Mouse (Mus musculus) heart, embryonic 13.5 days (tissue): ENCODE measurements around the gene Sdc3. TPM values are rescaled to one million over a fixed set of nuclear protein-coding genes. Genes with fewer than 3 reads are reported as not detected.

ENCODE experiments used
- ATAC-seq: fragments of 200-750 bp; cut with Nextera tagmentation; 2 replicates; pipeline ENCODE4 v1.8.0; 2017; ENCODE audit warnings: moderate TSS enrichment; ENCODE audit not compliant: insufficient number of reproducible peaks, low FRiP score, low TSS enrichment; ENCODE audit errors: extremely low read depth
- H3K27ac ChIP-seq: fragments of 300-500 bp; sonication (generic); replicated peaks from 2 replicates; pipeline ENCODE4 v1.5.1; 2015; ENCODE audit warnings: moderate library complexity, mild to moderate bottlenecking, inconsistent platforms
- H3K27me3 ChIP-seq: fragments of 300-500 bp; sonication (generic); replicated peaks from 2 replicates; pipeline ENCODE4 v1.6.1; 2015; ENCODE audit warnings: mild to moderate bottlenecking, inconsistent platforms
- H3K36me3 ChIP-seq: fragments of 300-500 bp; sonication (generic); 2 replicates; pipeline ENCODE4 v1.6.1; 2015; ENCODE audit warnings: mild to moderate bottlenecking, inconsistent platforms
- H3K4me1 ChIP-seq: fragments of 300-500 bp; sonication (generic); 2 replicates; pipeline ENCODE4 v1.6.1; 2015; ENCODE audit warnings: inconsistent platforms
- H3K4me2 ChIP-seq: fragments of 300-500 bp; sonication (generic); 2 replicates; pipeline ENCODE4 v1.6.1; 2015; ENCODE audit warnings: inconsistent platforms, mild to moderate bottlenecking, moderate library complexity
- H3K4me3 ChIP-seq: fragments of 300-500 bp; sonication (generic); 2 replicates; pipeline ENCODE4 v1.5.1; 2015; ENCODE audit warnings: moderate library complexity, mild to moderate bottlenecking, inconsistent platforms
- H3K9ac ChIP-seq: fragments of 300-500 bp; sonication (generic); 2 replicates; pipeline ENCODE4 v1.6.1; 2015; ENCODE audit warnings: inconsistent platforms, mild to moderate bottlenecking, moderate library complexity
- H3K9me3 ChIP-seq: fragments of 300-500 bp; sonication (generic); 2 replicates; pipeline ENCODE4 v1.6.1; 2016; ENCODE audit warnings: inconsistent platforms
- WGBS: fragments of 180-500 bp; shearing (Covaris S2); methylation state at CpG from one replicate; pipeline ENCODE4 v1.1.7; 2015; ENCODE audit warnings: mixed read lengths; 5-methylcytosine and 5-hydroxymethylcytosine counted together
- polyA plus RNA-seq: library from polyadenylated mRNA; unstranded; fragments of >200 nt; fragmentation: Nextera tagmentation; extraction: Ambion mirVana; gene quantifications from 2 replicates; pipeline ENCODE4 v1.2.1, GENCODE M21; 2015

Gene Sdc3
- polyA plus RNA-seq, 1 experiment from 2014 or later: 23.9 TPM

GRCm38 (mm10) chr4:130860902-130861652 is 68.7 kb downstream of the Sdc3 start:
- WGBS: 50% methylated on average over 15 of the region's 15 CpGs
- Histone ChIP-seq H3K4me1 (peaks cover 31% of the 10 kb centered on the region), H3K9ac (peak overlapping the region; percentile 50; the same call in 1 of the 2 replicates), H3K4me3 (peak overlapping the region; percentile 45), H3K27me3 (peaks cover 51% of the 10 kb centered on the region), H3K27ac (peak overlapping the region; percentile 42; the same call in 1 of the 2 replicates), H3K4me2 (peak overlapping the region; percentile 74), H3K36me3 (no peaks in the 10 kb centered on the region), H3K9me3 (no peaks in the 10 kb centered on the region)
- no peak for ATAC-seq

GRCm38 (mm10) chr4:130861653-130862208 is 69.4 kb downstream of the Sdc3 start:
- Histone ChIP-seq H3K4me1 (peaks cover 31% of the 10 kb centered on the region), H3K9me3 (no peaks in the 10 kb centered on the region), H3K9ac (peak overlapping the region; percentile 64), H3K4me3 (peak overlapping the region; percentile 45), H3K27ac (peak overlapping the region; percentile 71), H3K27me3 (peaks cover 58% of the 10 kb centered on the region), H3K36me3 (no peaks in the 10 kb centered on the region), H3K4me2 (peak overlapping the region; percentile 74)
- WGBS: 4% methylated on average over 30 of the region's 30 CpGs
- ATAC-seq: peak; percentile 67; the same call in 1 of the 2 replicates

GRCm38 (mm10) chr4:130862538-130862937 is 70.2 kb downstream of the Sdc3 start:
- Histone ChIP-seq H3K4me2 (0 out of 2 replicates have a peak overlapping the region, but pooled peaks have one; percentile 74), H3K27ac (peak overlapping the region; percentile 71), H3K9me3 (no peaks in the 10 kb centered on the region), H3K4me1 (peaks cover 31% of the 10 kb centered on the region), H3K27me3 (peaks cover 66% of the 10 kb centered on the region), H3K9ac (peak overlapping the region; percentile 64; the same call in 1 of the 2 replicates), H3K36me3 (no peaks in the 10 kb centered on the region), H3K4me3 (no peak overlapping the region)
- 55% methylated on average over 5 of the region's 5 CpGs for WGBS
- no peak for ATAC-seq

- H3K4me1 ChIP-seq: peaks cover 26% of the 10 kb centered on the region
- H3K27ac ChIP-seq: no peak overlapping the region
- no peak for ATAC-seq
- peaks cover 70% of the 10 kb centered on the region for H3K27me3 ChIP-seq
- no peak overlapping the region for H3K4me3 ChIP-seq
- WGBS: 29% methylated on average over 8 of the region's 9 CpGs
- no peaks in the 10 kb centered on the region for H3K9me3 ChIP-seq
- no peaks in the 10 kb centered on the region for H3K36me3 ChIP-seq
- H3K9ac ChIP-seq: no peak overlapping the region
- H3K4me2 ChIP-seq: no peak overlapping the region
Observed at GRCm38 (mm10) chr4:130865460-130865859, 73.1 kb downstream of the Sdc3 start.

- H3K27me3 ChIP-seq: peaks cover 66% of the 10 kb centered on the region
- ATAC-seq: no peak
- no peak overlapping the region for H3K4me3 ChIP-seq
- WGBS: 35% methylated on average over 8 of the region's 8 CpGs
- H3K9ac ChIP-seq: no peak overlapping the region
- H3K27ac ChIP-seq: no peak overlapping the region
- no peak overlapping the region for H3K4me2 ChIP-seq
- no peaks in the 10 kb centered on the region for H3K9me3 ChIP-seq
- no peaks in the 10 kb centered on the region for H3K36me3 ChIP-seq
- peaks cover 24% of the 10 kb centered on the region for H3K4me1 ChIP-seq
Observed at GRCm38 (mm10) chr4:130865901-130866371, 73.6 kb downstream of the Sdc3 start.

- H3K4me3 ChIP-seq: no peak overlapping the region
- no peaks in the 10 kb centered on the region for H3K36me3 ChIP-seq
- no peak overlapping the region for H3K9ac ChIP-seq
- H3K4me1 ChIP-seq: peaks cover 4% of the 10 kb centered on the region
- no peak overlapping the region for H3K27ac ChIP-seq
- peaks cover 53% of the 10 kb centered on the region for H3K27me3 ChIP-seq
- no peaks in the 10 kb centered on the region for H3K9me3 ChIP-seq
- H3K4me2 ChIP-seq: no peak overlapping the region
- no peak for ATAC-seq
- WGBS: 60% methylated on average over 6 of the region's 6 CpGs
Observed at GRCm38 (mm10) chr4:130867940-130868339, 75.6 kb downstream of the Sdc3 start.

- no peak for ATAC-seq
- peaks cover 53% of the 10 kb centered on the region for H3K27me3 ChIP-seq
- WGBS: 47% methylated on average over 5 of the region's 5 CpGs
- no peak overlapping the region for H3K4me2 ChIP-seq
- H3K27ac ChIP-seq: no peak overlapping the region
- H3K4me1 ChIP-seq: 0 out of 2 replicates have a peak, but pooled peaks cover 3% of the 10 kb centered on the region
- H3K9ac ChIP-seq: no peak overlapping the region
- H3K36me3 ChIP-seq: no peaks in the 10 kb centered on the region
- H3K4me3 ChIP-seq: no peak overlapping the region
- no peaks in the 10 kb centered on the region for H3K9me3 ChIP-seq
Observed at GRCm38 (mm10) chr4:130868803-130869202, 76.5 kb downstream of the Sdc3 start.

GRCm38 (mm10) chr4:130872414-130872813 is 80.1 kb downstream of the Sdc3 start:
- no peak overlapping the region for H3K4me3 ChIP-seq
- WGBS: 50% methylated on average over 11 of the region's 11 CpGs
- peaks cover 19% of the 10 kb centered on the region for H3K4me1 ChIP-seq
- H3K9me3 ChIP-seq: no peaks in the 10 kb centered on the region
- H3K27me3 ChIP-seq: peaks cover 43% of the 10 kb centered on the region
- H3K27ac ChIP-seq: no peak overlapping the region
- H3K4me2 ChIP-seq: no peak overlapping the region
- ATAC-seq: no peak
- no peaks in the 10 kb centered on the region for H3K36me3 ChIP-seq
- no peak overlapping the region for H3K9ac ChIP-seq

- WGBS: 71% methylated on average over 5 of the region's 5 CpGs
- no peak overlapping the region for H3K9ac ChIP-seq
- H3K27me3 ChIP-seq: peaks cover 34% of the 10 kb centered on the region
- ATAC-seq: no peak
- peaks cover 22% of the 10 kb centered on the region for H3K4me1 ChIP-seq
- no peak overlapping the region for H3K27ac ChIP-seq
- no peak overlapping the region for H3K4me2 ChIP-seq
- no peaks in the 10 kb centered on the region for H3K9me3 ChIP-seq
- H3K36me3 ChIP-seq: no peaks in the 10 kb centered on the region
- no peak overlapping the region for H3K4me3 ChIP-seq
Observed at GRCm38 (mm10) chr4:130873440-130873839, 81.1 kb downstream of the Sdc3 start.

- H3K36me3 ChIP-seq: no peaks in the 10 kb centered on the region
- no peak overlapping the region for H3K4me3 ChIP-seq
- 18% methylated on average over 10 of the region's 10 CpGs for WGBS
- peaks cover 28% of the 10 kb centered on the region for H3K27me3 ChIP-seq
- ATAC-seq: peak; percentile 66; the same call in 1 of the 2 replicates
- H3K9me3 ChIP-seq: no peaks in the 10 kb centered on the region
- no peak overlapping the region for H3K27ac ChIP-seq
- H3K9ac ChIP-seq: peak overlapping the region; percentile 52
- peaks cover 31% of the 10 kb centered on the region for H3K4me1 ChIP-seq
- peak overlapping the region; percentile 54 for H3K4me2 ChIP-seq
Observed at GRCm38 (mm10) chr4:130874601-130875000, 82.3 kb downstream of the Sdc3 start.
